Comparison of ENCODE assay signal across 17 mouse cellular contexts in genomic region chr5:147573555-147573954, GRCm38 (mm10).
"Had no signal": no experiment of that assay in that cellular context is flagged by ENCODE, and none has a peak within 500 bp of the region (broad histone marks: within the 10 kb centered on the region; RNA-seq: fewer than 3 reads in every experiment).

No protein-coding gene starts in this region.

- H3K4me3 ChIP-seq: neural tube, embryonic 12.5 days; neural tube, embryonic 13.5 days; neural tube, embryonic 15.5 days; stomach, embryonic 15.5 days had no signal

- H3K9me3 ChIP-seq: neural tube, embryonic 12.5 days; neural tube, embryonic 13.5 days; neural tube, embryonic 15.5 days; stomach, embryonic 15.5 days had no signal

- H3K4me1 ChIP-seq: neural tube, embryonic 12.5 days; neural tube, embryonic 13.5 days; neural tube, embryonic 15.5 days; stomach, embryonic 15.5 days had no signal

- DNase-seq: retina, postnatal 1 day; right cerebral cortex, adult 18-20 months; right cerebral cortex, postnatal 14 days; right cerebral cortex, postnatal 25 days; right cerebral cortex, postnatal 4 days; spleen, adult 18-20 months; thymus, adult 18-20 months; thymus, adult 2 months; thymus, postnatal 14 days; thymus, postnatal 25 days; thymus, postnatal 36 days; thymus, postnatal 4 days had no signal

- H3K36me3 ChIP-seq: neural tube, embryonic 12.5 days; neural tube, embryonic 13.5 days; neural tube, embryonic 15.5 days; stomach, embryonic 15.5 days had no signal

- H3K9ac ChIP-seq: neural tube, embryonic 12.5 days; neural tube, embryonic 13.5 days; neural tube, embryonic 15.5 days; stomach, embryonic 15.5 days had no signal

- H3K27me3 ChIP-seq: neural tube, embryonic 12.5 days; neural tube, embryonic 13.5 days; neural tube, embryonic 15.5 days; stomach, embryonic 15.5 days had no signal

- H3K27ac ChIP-seq: neural tube, embryonic 12.5 days; neural tube, embryonic 13.5 days; neural tube, embryonic 15.5 days; stomach, embryonic 15.5 days; stomach, postnatal 0 days had no signal

- H3K4me2 ChIP-seq: neural tube, embryonic 12.5 days; neural tube, embryonic 13.5 days; neural tube, embryonic 15.5 days; stomach, embryonic 15.5 days had no signal
